ENCODE assay signal across 9 mouse cellular contexts in the genomic region with DNA sequence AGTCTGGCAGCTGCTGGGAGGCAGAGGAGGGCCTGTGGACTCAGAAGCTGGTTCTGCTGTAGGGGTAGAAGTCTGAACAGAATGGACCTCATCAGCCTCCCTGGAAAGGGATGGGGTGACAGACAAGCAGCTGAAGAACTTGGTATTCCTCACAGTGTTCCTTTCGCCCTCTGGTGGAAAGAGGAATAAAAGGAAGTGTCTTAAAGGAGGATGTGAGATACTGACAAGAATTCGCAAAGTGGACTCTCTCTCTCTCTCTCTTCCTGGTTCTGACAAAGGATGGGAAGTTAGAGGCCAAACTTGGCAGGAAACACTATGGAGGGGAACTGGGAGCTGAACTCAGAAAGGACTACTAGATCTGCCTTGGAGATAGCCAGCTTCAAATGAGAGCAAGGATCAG. TPM values are rescaled to one million over a fixed set of nuclear protein-coding genes. Genes with fewer than 3 reads are reported as not detected.
DNase-seq lines count a peak whose midpoint lies in the region.
"Had no signal": no experiment of that assay in that cellular context is flagged by ENCODE, and none has a peak within 500 bp of the region (broad histone marks: within the 10 kb centered on the region; RNA-seq: fewer than 3 reads in every experiment).

No protein-coding gene starts in this region.

- peak; percentile 44 to 48 for DNase-seq in heart, adult 18-20 months
- no peak for DNase-seq in heart, postnatal 36 days
- peak; percentile 50 to 65 for DNase-seq in left cerebral cortex, postnatal 14 days (ENCODE audit: low spot score in 2 of 2)
- no peak for DNase-seq in left cerebral cortex, postnatal 36 days (ENCODE audit: low spot score in 2 of 2)
- peak; percentile 47 for DNase-seq in R1 (ENCODE audit: low read depth, low spot score)
- peak; percentile 53 for DNase-seq in embryo, embryonic 11 days
- DNase-seq in natural killer cell, adult 2 months (ENCODE audit: low spot score in 2 of 2) = no peak
- DNase-seq in spleen, adult 18-20 months = no peak
- DNase-seq: thymus, postnatal 14 days had no signal

- intact Hi-C loops in heart, postnatal 36 days (cut with DNase I) = loop anchor here (5.0 kb wide), 1 partner anchor 86 kb away; no protein-coding TSS in a partner anchor
- intact Hi-C loops in left cerebral cortex, postnatal 14 days (cut with DNase I) = loop anchor here (5.0 kb wide), 3 partner anchors 86 to 346 kb away; no protein-coding TSS in a partner anchor
- intact Hi-C loops in left cerebral cortex, postnatal 36 days (cut with DNase I) = loop anchor here (2.0 to 10.0 kb wide), 3 partner anchors 81 to 343 kb away; no protein-coding TSS in a partner anchor

RNA-seq across cellular contexts. Expression of a gene that starts 2.9 kb away (rescaled TPM):
- 1 to 10 TPM; 7.5 to 9.0 TPM for total RNA-seq in heart, adult 18-20 months (2021)
- 10 to 100 TPM; 10.2 to 10.3 TPM for total RNA-seq in heart, postnatal 36 days (2021)
- total RNA-seq in left cerebral cortex, postnatal 14 days (2021) = 100 to 1,000 TPM; 563 to 593 TPM
- total RNA-seq in left cerebral cortex, postnatal 36 days (2021) = 100 to 1,000 TPM; 563 to 580 TPM

Comparison
In these comparisons a context has a peak if more than half of its experiments do, and no peak if none do; other contexts are left out.
1. DNase-seq: peak in heart, adult 18-20 months (2 of 2), left cerebral cortex, postnatal 14 days (2 of 2), R1 (single experiment) and embryo, embryonic 11 days (single experiment); none in heart, postnatal 36 days (0 of 2), left cerebral cortex, postnatal 36 days (0 of 2), natural killer cell, adult 2 months (0 of 2) and spleen, adult 18-20 months (0 of 2).
2. RNA of a gene that starts 2.9 kb away (total RNA-seq): 563 to 593 TPM in left cerebral cortex, postnatal 14 days and 563 to 580 TPM in left cerebral cortex, postnatal 36 days; 10.2 to 10.3 TPM in heart, postnatal 36 days and 7.5 to 9.0 TPM in heart, adult 18-20 months; every median in the first group is over 10 times any median in the second.